Mouse (Mus musculus) midbrain, embryonic 11.5 days (tissue): Measurements from ENCODE around the gene Trim65. TPM values are rescaled to one million over a fixed set of nuclear protein-coding genes. Genes with fewer than 3 reads are reported as not detected.

Experiments used
- ATAC-seq: fragments of 200-750 bp; cut with Nextera tagmentation; 2 replicates; pipeline ENCODE4 v1.8.0; 2017; ENCODE audit warnings: moderate TSS enrichment, moderate library complexity; ENCODE audit not compliant: low FRiP score
- DNase-seq: peaks from one replicate; pipeline ENCODE4 v3.0.0; 2015; ENCODE audit warnings: low spot score; ENCODE audit errors: missing footprints
- H3K27ac ChIP-seq: fragments of 300-500 bp; sonication (generic); 2 replicates; pipeline ENCODE4 v1.5.1; 2014; ENCODE audit warnings: low read depth, low read length
- H3K27me3 ChIP-seq: fragments of 300-500 bp; sonication (generic); 2 replicates; pipeline ENCODE4 v1.6.1; 2014; ENCODE audit warnings: mild to moderate bottlenecking, low read length, moderate library complexity, mixed read lengths; ENCODE audit not compliant: control insufficient read depth, insufficient read depth
- H3K36me3 ChIP-seq: fragments of 300-500 bp; sonication (generic); 2 replicates; pipeline ENCODE4 v1.6.1; 2014; ENCODE audit warnings: mild to moderate bottlenecking, low read length, moderate library complexity, mixed read lengths; ENCODE audit not compliant: control insufficient read depth, insufficient read depth
- H3K4me1 ChIP-seq: fragments of 300-500 bp; sonication (generic); 2 replicates; pipeline ENCODE4 v1.6.1; 2014; ENCODE audit warnings: low read length; ENCODE audit not compliant: control insufficient read depth, insufficient read depth
- H3K4me2 ChIP-seq: fragments of 300-500 bp; sonication (generic); 2 replicates; pipeline ENCODE4 v1.6.1; 2014; ENCODE audit warnings: mild to moderate bottlenecking, moderate library complexity
- H3K4me3 ChIP-seq: fragments of 300-500 bp; sonication (generic); 2 replicates; pipeline ENCODE4 v1.5.1; 2014; ENCODE audit warnings: low read depth, low read length
- H3K9ac ChIP-seq: fragments of 300-500 bp; sonication (generic); 2 replicates; pipeline ENCODE4 v1.6.1; 2014; ENCODE audit warnings: low read length
- H3K9me3 ChIP-seq: fragments of 300-500 bp; sonication (generic); 2 replicates; pipeline ENCODE4 v1.6.1; 2016; ENCODE audit warnings: low read length; ENCODE audit not compliant: control insufficient read depth
- WGBS: fragments of 180-500 bp; shearing (Covaris S2); extraction: QIAGEN DNeasy Blood & Tissue Kit; methylation state at CpG from one replicate; pipeline ENCODE4 v1.1.7; 2014; 5-methylcytosine and 5-hydroxymethylcytosine counted together
- polyA plus RNA-seq: library from polyadenylated mRNA; unstranded; fragments of >200 nt; fragmentation: Nextera tagmentation; extraction: Ambion mirVana; gene quantifications from 2 replicates; pipeline ENCODE4 v1.2.1, GENCODE M21; 2014

Trim65 gene
- polyA plus RNA-seq, 1 experiment from 2014 or later, result 1.3 TPM

DNA sequence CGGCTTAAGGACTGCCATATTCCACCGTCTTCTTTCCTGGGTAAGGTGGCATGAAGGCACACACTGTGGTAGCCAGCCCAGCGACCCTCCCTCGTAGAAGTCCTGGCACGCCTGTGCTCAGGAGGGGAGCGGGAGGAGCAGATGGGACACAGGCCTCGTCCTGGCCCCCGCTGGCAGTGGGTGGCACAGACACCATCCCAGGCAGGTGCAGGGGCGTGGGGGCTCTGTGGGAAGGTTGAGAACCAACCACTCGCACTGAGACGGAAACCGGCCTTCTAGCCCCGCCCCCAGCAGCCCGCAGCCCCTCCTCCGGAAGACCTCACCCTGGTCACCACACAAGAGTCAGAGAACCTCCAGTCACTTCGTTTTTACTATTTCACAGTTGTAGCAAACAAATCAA, 52.7 kb downstream of the Trim65 start:
- Histone ChIP-seq H3K27ac (no peak overlapping the region), H3K9me3 (no peaks in the 10 kb centered on the region), H3K4me3 (peak overlapping the region; percentile 3; the same call in 1 of the 2 replicates), H3K9ac (peak overlapping the region; percentile 3; the same call in 1 of the 2 replicates), H3K27me3 (no peaks in the 10 kb centered on the region), H3K36me3 (peaks cover 12% of the 10 kb centered on the region), H3K4me1 (peaks cover 18% of the 10 kb centered on the region), H3K4me2 (peak overlapping the region; percentile 31)
- peak; percentile 59; the same call in 1 of the 2 replicates for ATAC-seq
- WGBS, result 10% methylated on average over 16 of the region's 16 CpGs
- peak; percentile 94 for DNase-seq

GRCm38 (mm10) chr11:116077446-116078204, 53.3 kb downstream of the Trim65 start, which contains the start of gene Unc13d:
Gene Unc13d, minus strand, starts transcription at chr11:116077961.
- peak; percentile 5; the same call in 1 of the 2 replicates for ATAC-seq
- Histone ChIP-seq H3K9ac (peak within 1 kb of the TSS; percentile 38), H3K9me3 (no peaks in the 10 kb centered on the region), H3K4me1 (peaks cover 18% of the 10 kb centered on the region), H3K4me3 (peak within 1 kb of the TSS; percentile 3; the same call in 1 of the 2 replicates), H3K27ac (peak within 1 kb of the TSS; percentile 69; the same call in 1 of the 2 replicates), H3K27me3 (no peaks in the 10 kb centered on the region), H3K4me2 (peak within 1 kb of the TSS; percentile 31), H3K36me3 (peaks cover 12% of the 10 kb centered on the region)
- WGBS, result 67% methylated on average over 22 of the region's 22 CpGs
- no peak for DNase-seq

DNA sequence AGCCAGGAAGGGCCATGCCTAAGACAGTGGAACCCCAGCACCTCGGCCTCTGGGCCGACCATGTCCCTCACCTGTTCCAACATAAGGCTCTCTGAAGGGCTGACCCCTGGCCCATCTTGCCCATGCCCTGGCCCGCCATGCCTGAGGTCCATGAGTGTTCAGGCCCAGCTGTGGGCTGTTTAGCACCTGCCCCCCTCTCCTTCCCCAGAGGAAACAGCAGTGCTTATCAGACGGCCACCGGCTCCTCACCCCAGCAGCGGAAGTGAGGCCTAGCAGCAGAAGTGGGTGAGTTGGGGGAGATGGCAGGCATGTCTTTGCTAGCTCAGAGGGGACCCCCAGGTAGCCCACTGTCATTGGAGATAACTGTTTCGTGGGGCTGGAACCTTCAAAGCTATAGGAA, 54.1 kb downstream of the Trim65 start:
- Histone ChIP-seq H3K4me2 (no peak overlapping the region), H3K4me1 (peaks cover 18% of the 10 kb centered on the region), H3K4me3 (no peak overlapping the region)

DNA sequence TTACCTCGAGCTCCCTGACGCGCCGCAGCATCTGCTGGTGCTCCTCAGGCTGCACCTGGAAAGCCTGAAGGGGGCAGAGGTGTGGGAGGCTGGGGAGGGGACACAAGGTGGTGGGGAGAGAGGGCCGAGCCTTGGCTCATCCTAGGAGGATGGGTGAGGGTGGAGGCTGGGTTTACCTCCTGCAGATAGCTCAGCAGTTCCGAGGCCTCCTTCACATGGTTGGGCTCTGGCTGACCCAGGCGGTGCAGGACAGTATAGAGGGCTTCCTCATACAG, 54.7 kb downstream of the Trim65 start:
- 51% methylated on average over 7 of the region's 7 CpGs for WGBS
- Histone ChIP-seq H3K4me3 (no peak overlapping the region), H3K36me3 (peaks cover 7% of the 10 kb centered on the region; the same call in 1 of the 2 replicates), H3K27ac (no peak overlapping the region), H3K9me3 (no peaks in the 10 kb centered on the region), H3K4me2 (no peak overlapping the region), H3K4me1 (peaks cover 18% of the 10 kb centered on the region), H3K27me3 (no peaks in the 10 kb centered on the region), H3K9ac (no peak overlapping the region)
- ATAC-seq (no peak), DNase-seq (no peak)

More for the DNA sequence above, 54.1 kb downstream of the Trim65 start:
- 89% methylated on average over 7 of the region's 7 CpGs for WGBS
- H3K9ac ChIP-seq, result no peak overlapping the region
- H3K27me3 ChIP-seq, result no peaks in the 10 kb centered on the region
- ATAC-seq, result no peak
- H3K36me3 ChIP-seq, result peaks cover 7% of the 10 kb centered on the region
- H3K27ac ChIP-seq, result no peak overlapping the region
- no peak for DNase-seq
- H3K9me3 ChIP-seq, result no peaks in the 10 kb centered on the region

GRCm38 (mm10) chr11:116075539-116076265, 55.2 kb downstream of the Trim65 start:
- ATAC-seq (no peak), DNase-seq (no peak)
- no peak overlapping the region for H3K9ac ChIP-seq
- H3K36me3 ChIP-seq, result peaks cover 7% of the 10 kb centered on the region; the same call in 1 of the 2 replicates
- peaks cover 18% of the 10 kb centered on the region for H3K4me1 ChIP-seq
- H3K4me2 ChIP-seq, result no peak overlapping the region
- WGBS, result 61% methylated on average over 20 of the region's 20 CpGs
- no peak overlapping the region for H3K4me3 ChIP-seq
- H3K9me3 ChIP-seq, result no peaks in the 10 kb centered on the region
- H3K27ac ChIP-seq, result no peak overlapping the region
- H3K27me3 ChIP-seq, result no peaks in the 10 kb centered on the region

DNA sequence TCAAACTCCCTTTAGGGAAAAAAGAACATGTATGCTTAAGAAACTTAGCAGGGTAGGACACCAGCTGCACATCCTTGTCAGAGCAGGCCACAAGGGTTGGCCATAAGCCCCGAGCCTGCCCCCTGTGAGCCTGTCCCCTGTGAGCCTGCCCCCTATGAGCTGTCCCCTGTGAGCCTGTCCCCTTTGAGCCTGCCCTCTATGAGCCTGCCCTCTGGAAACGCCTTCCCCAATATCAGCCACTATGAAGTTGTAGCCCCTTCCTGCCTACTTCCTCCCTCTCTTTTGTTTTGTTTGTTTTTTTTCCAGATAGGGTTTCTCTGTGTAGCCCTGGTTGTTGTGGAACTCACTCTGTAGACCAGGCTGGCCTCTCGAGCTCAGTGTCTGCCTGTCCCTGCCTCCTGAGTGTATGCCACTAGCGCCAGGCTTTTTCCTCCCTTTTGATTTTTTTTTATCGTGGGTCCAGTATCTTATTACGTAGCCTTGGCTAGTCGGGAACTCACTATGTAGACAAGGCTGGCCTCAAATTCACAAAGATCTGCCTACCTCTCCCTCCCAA, 56.4 kb downstream of the Trim65 start:
- Histone ChIP-seq H3K9me3 (no peaks in the 10 kb centered on the region), H3K4me3 (no peak overlapping the region), H3K27me3 (no peaks in the 10 kb centered on the region), H3K4me2 (no peak overlapping the region), H3K27ac (no peak overlapping the region), H3K9ac (no peak overlapping the region), H3K36me3 (0 out of 2 replicates have a peak, but pooled peaks cover 2% of the 10 kb centered on the region), H3K4me1 (peaks cover 16% of the 10 kb centered on the region)
- 73% methylated on average over 7 of the region's 7 CpGs for WGBS
- ATAC-seq (no peak), DNase-seq (no peak)

GRCm38 (mm10) chr11:116072608-116073007, 58.3 kb downstream of the Trim65 start:
- WGBS, result 86% methylated on average over 3 of the region's 3 CpGs

More at GRCm38 (mm10) chr11:116072608-116073007, 58.3 kb downstream of the Trim65 start:
- Histone ChIP-seq H3K4me2 (no peak overlapping the region), H3K36me3 (no peaks in the 10 kb centered on the region), H3K9ac (no peak overlapping the region), H3K4me3 (no peak overlapping the region), H3K4me1 (no peaks in the 10 kb centered on the region; the same call in 1 of the 2 replicates), H3K9me3 (no peaks in the 10 kb centered on the region), H3K27me3 (no peaks in the 10 kb centered on the region), H3K27ac (no peak overlapping the region)
- DNase-seq (no peak), ATAC-seq (no peak)
